Mouse (Mus musculus) heart, postnatal 14 days (tissue): ENCODE measurements at regions not wholly inside any gene's neighbourhood (a gene's known extent, or its start where the extent isn't known, plus 50 kb on each side); places are given as distances from the start of the nearest gene placed in this dataset.

Source experiments
- microRNA-seq, 2 experiments: library from miRNA; unstranded; fragments of <30 nt; microRNA quantifications; one replicate each; pipeline ENCODE4 v1.2.0; 2021 to 2022

Small RNA genes lying in the stretch of these regions (microRNA-seq; reads per million reads assigned to microRNA genes)
- gene Gm27690, result 0 reads per million in 2 experiments
